Mouse (Mus musculus) liver, adult (tissue): ENCODE measurements at regions not wholly inside any gene's neighbourhood (a gene's known extent, or its start where the extent isn't known, plus 50 kb on each side); places are given as distances from the start of the nearest gene placed in this dataset.

ENCODE experiments used
- GATA4 ChIP-seq: IDR thresholded peaks from 2 replicates; pipeline ENCODE4 v1.6.1; 2014; ENCODE audit warnings: mild to moderate bottlenecking, low read length; ENCODE audit not compliant: insufficient replicate concordance

- no peak for TF ChIP-seq GATA4
Measured at GRCm38 (mm10) chr5:52092273-52092672, 98.0 kb downstream of the Dhx15 start.

DNA sequence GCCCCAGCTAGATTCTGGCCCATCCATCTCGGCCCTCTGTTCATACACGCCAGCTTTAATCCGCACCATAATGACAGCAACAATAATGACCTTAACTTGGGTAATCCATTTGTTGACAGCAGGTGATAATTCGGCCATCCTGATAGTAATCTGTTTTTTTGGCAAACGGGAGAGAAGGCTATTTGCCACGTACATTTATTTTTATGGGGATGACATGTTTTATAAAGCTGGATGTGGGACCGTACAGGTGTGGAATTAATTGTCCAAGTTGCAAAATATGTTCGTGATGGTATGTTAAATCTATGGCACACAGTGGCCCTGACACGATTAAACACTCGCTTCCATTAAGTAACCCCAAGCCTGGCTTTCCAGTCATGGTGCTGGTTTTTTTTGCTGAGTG lies 102.2 kb downstream of the Dhx15 start:
- no peak for TF ChIP-seq GATA4

DNA sequence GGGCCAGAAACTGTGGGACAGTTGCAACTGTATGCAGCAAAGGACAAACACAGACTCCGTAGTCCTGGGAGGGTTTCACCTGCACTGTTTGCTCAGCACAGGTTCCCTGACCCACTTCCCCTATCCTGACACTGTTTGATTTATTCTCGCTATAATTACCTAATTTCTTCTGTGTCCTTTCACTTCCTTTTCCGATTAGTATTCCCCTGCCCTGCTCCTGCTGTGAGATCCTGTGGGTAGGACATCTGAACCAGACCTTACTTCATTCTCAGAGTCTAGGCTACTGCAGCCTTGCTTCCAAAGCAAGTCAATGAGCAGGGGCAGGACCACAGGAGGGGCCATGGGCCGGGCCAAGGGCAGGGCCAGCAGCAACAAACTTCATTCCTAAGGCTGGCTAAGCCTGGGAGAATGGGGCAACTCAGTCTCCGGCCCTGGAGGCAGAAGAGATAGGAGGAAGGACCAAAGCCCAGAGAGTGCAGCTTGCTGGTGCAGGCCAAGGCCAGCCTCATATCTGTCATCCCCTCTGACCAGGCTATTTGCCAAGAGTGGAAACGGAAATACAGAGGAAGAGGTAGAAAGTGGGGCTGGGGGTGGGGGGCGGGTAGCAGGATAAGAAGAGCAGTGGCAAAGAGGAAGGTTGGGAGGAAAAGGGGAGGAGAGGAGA lies 103.4 kb downstream of the Dhx15 start:
- no peak for TF ChIP-seq GATA4

GRCm38 (mm10) chr5:52080268-52080667 lies 110.0 kb downstream of the Dhx15 start:
- no peak for TF ChIP-seq GATA4

GRCm38 (mm10) chr5:52077696-52078095 lies 112.6 kb downstream of the Dhx15 start:
- no peak for TF ChIP-seq GATA4

- TF ChIP-seq GATA4: no peak
Measured at GRCm38 (mm10) chr5:52075096-52075495, 115.2 kb downstream of the Dhx15 start.

GRCm38 (mm10) chr5:52064804-52065451 lies 125.4 kb downstream of the Dhx15 start:
- TF ChIP-seq GATA4: no peak

DNA sequence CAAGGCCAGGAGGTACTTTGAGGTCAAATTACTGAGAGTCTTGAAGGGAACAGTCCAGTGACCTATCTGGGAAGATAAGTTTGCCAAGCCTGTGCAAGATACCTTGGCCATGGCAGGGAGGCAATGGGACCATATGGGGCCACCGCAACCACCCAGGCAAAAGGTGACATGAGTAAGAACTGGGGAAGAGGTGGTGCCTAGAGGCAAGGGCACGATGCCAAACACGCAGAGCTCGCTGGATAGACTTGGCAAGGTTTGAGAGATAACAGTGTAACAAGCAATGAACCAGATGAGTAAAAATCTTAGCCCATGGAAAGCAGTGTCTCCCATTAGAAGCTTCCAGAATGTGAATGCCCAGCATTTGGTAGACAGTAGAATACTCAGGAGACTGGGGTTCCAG lies 128.1 kb downstream of the Dhx15 start:
- no peak for TF ChIP-seq GATA4

DNA sequence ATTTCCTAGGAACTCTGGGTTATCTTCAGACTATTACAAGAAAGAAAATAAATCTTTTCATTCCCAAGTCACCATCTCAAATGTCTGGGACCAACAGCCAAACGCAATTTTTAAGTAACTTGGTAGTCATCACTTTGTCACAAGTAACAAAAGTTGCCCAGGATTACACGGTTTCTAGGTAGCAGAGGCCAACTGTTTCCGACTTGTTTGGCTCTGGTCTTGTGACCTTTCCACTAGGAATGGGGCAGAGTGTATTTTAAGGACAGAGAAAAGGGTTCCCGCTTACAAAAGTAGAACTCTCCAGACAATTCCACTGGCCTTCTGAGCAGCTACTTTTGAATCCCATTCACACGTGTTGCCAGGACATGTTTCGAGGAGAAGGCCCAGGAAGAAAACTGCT lies 129.1 kb downstream of the Dhx15 start:
- no peak for TF ChIP-seq GATA4

DNA sequence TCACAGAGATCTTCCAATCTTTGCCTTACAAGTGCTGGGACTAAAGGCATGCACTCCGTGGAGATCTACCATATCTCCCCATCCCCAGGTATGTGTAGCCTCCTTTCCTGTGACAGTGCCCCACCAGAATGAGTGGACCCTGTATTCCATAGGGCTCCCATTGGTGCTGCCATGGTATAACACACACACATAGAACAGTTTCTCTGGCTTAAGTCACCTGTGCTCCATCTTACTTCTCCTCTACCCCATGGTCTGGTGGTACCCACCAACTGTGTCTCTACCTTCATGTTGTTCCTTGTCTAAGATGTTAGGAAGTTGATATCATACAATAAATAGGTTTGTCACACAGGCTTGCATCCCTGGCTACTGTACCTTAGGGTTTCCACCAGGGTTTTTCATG lies 133.1 kb downstream of the Dhx15 start:
- TF ChIP-seq GATA4: no peak

- TF ChIP-seq GATA4: no peak
Measured at GRCm38 (mm10) chr5:52052072-52052465, 138.2 kb downstream of the Dhx15 start.

GRCm38 (mm10) chr5:52051383-52052071 lies 138.8 kb downstream of the Dhx15 start:
- TF ChIP-seq GATA4: no peak

DNA sequence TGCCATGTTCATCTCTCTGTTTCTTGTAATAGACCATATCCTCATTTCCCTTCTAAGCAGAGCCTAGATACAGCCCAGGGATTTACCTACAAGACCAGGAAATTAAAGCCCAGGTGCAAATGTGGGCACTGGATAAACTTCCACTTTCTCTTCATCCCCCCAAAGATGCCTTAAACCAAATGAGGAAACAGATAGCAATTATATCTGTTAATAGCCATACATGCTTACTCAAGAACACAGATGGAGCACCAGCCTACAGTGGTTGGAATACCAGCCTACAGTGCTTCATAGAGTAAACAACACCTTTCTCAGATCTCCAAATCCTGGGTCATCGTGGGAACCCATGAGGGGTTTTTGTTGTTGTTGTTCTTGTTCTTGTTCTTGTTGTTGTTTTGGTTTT lies 141.5 kb downstream of the Dhx15 start:
- TF ChIP-seq GATA4: no peak

GRCm38 (mm10) chr5:52046704-52047103 lies 143.6 kb downstream of the Dhx15 start:
- no peak for TF ChIP-seq GATA4

GRCm38 (mm10) chr5:52044101-52044500 lies 146.2 kb downstream of the Dhx15 start:
- no peak for TF ChIP-seq GATA4

GRCm38 (mm10) chr5:52041447-52041846 lies 148.9 kb downstream of the Dhx15 start:
- TF ChIP-seq GATA4: no peak
